Mouse (Mus musculus): ENCODE data around the gene Pcp4l1. TPM values are rescaled to one million over a fixed set of nuclear protein-coding genes. Genes with fewer than 3 reads are reported as not detected.

Gene Pcp4l1
- total and polyA plus RNA-seq, 2 experiments from 2014 or later = 48.7 to 164 TPM

DNA sequence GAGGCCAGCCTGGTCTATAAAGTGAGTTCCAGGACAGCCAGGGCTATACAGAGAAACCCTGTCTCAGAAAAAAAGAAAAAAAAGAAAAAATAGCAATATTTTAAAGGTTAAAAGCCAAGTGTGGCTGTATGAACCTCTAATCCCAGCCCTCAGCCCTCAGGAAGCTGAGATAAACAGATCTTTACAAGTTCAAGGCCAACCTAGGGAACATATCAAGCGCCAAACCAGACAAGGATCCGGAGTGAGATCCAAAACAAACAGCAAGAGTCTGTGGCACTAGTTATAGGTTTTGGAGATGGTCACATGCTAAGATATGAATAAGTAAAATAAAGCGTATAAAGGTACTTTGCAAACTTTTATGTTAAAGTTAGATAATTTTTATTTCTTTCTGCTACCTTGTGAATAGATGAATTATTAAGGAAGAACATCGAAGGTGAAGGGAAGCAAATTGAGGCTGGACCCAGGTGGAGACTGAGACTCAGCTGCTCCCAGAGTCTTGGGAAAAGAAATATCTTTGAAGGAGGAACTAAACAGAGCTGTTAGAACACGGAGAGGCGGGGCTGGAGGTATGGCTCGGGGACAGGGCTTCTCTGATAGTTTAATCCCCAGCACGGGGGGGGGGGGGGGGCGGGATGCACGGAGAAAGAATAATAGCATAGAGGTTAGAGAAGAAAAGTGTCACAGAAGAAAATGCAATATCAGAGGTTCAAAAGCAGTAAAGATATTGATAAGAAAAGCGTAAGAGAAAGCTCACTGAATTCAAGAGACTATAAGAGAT, 7.6 kb upstream of the Pcp4l1 start:
- H3K27ac ChIP-seq (ENCODE audit: low read depth) = no peak overlapping the region
- H3K9ac ChIP-seq (replicated peaks; ENCODE audit: low read depth, low read length) = no peak overlapping the region
- no peaks in the 10 kb centered on the region for H3K9me3 ChIP-seq (replicated peaks; ENCODE audit: control insufficient read depth, low read length)
- ATAC-seq (ENCODE audit: insufficient read depth, low read depth) (no peak), DNase-seq (ENCODE audit: low spot score) (no peak)
- H3K4me3 ChIP-seq (ENCODE audit: low read depth, low read length) = no peak overlapping the region
- TF ChIP-seq EP300 (IDR thresholded peaks at IDR 0.05; ENCODE audit: low read depth) = no peak
- TF ChIP-seq CTCF (IDR thresholded peaks at IDR 0.05; ENCODE audit: low read depth) = no peak
- no peak overlapping the region for H3K4me2 ChIP-seq (ENCODE audit: low read depth, low read length)
- H3K4me1 ChIP-seq (ENCODE audit: control insufficient read depth, insufficient read depth) = no peaks in the 10 kb centered on the region
- H3K36me3 ChIP-seq (replicated peaks; ENCODE audit: control insufficient read depth, insufficient read depth, low read length) = no peaks in the 10 kb centered on the region
- no peaks in the 10 kb centered on the region for H3K27me3 ChIP-seq (ENCODE audit: control insufficient read depth, insufficient read depth, low read length)
- WGBS = 61% methylated on average over 10 of the region's 11 CpGs

DNA sequence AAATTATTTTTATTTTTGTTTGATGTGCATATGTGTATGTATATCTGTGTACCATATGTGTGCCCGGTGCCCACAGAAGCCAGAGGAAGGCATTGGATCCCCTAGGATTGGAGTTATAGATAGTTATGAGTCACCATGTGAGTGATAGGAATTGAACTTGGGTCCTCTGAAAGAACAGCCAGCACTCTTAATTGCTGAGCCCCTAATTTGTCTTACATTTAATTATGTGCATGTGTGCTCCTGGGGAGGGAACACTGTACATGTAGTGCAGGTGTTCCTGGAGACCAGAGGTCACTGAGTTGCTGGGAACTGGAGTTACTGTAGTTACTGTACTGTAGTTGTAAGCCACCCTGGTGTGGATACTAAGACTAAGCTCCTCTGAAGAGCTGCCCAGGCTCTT, 4.7 kb upstream of the Pcp4l1 start:
- TF ChIP-seq CTCF (IDR thresholded peaks at IDR 0.05; ENCODE audit: low read depth) (no peak), EP300 (IDR thresholded peaks at IDR 0.05; ENCODE audit: low read depth) (no peak)
- H3K36me3 ChIP-seq (replicated peaks; ENCODE audit: control insufficient read depth, insufficient read depth, low read length) = no peaks in the 10 kb centered on the region
- DNase-seq (ENCODE audit: low spot score) = no peak
- no peak for ATAC-seq (ENCODE audit: insufficient read depth, low read depth)
- H3K4me2 ChIP-seq (ENCODE audit: low read depth, low read length) = no peak overlapping the region
- H3K9me3 ChIP-seq (replicated peaks; ENCODE audit: control insufficient read depth, low read length) = no peaks in the 10 kb centered on the region
- 94% methylated on average over 1 of the region's 1 CpGs for WGBS
- H3K27me3 ChIP-seq (ENCODE audit: control insufficient read depth, insufficient read depth, low read length) = no peaks in the 10 kb centered on the region
- H3K4me3 ChIP-seq (ENCODE audit: low read depth, low read length) = no peak overlapping the region
- no peak overlapping the region for H3K27ac ChIP-seq (ENCODE audit: low read depth)
- no peaks in the 10 kb centered on the region for H3K4me1 ChIP-seq (ENCODE audit: control insufficient read depth, insufficient read depth)
- no peak overlapping the region for H3K9ac ChIP-seq (replicated peaks; ENCODE audit: low read depth, low read length)

DNA sequence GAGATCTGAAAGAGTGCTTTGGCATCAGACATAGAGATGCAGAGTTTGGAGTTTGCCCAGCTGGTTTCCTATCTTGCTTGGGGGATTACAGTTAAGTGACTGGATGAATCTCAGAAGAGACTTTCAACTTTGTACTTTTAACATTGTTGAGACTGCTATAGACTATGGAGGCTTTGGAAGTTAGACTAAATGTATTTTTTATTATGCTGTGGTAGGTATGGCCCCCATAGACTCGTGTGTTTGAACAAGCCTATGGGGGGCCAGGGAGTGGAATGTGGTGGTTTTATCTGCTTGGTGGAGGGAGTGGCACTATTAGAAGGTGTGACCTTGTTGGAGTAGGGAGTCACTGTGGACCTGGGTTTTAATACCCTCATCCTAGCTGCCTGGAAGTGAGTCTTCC, 3.5 kb upstream of the Pcp4l1 start:
- H3K4me2 ChIP-seq (ENCODE audit: low read depth, low read length) = no peak overlapping the region
- ATAC-seq (ENCODE audit: insufficient read depth, low read depth) (no peak), DNase-seq (ENCODE audit: low spot score) (no peak)
- WGBS = 40% methylated on average over 1 of the region's 1 CpGs
- no peaks in the 10 kb centered on the region for H3K9me3 ChIP-seq (replicated peaks; ENCODE audit: control insufficient read depth, low read length)
- peaks cover 2% of the 10 kb centered on the region for H3K4me1 ChIP-seq (ENCODE audit: control insufficient read depth, insufficient read depth)
- H3K27ac ChIP-seq (ENCODE audit: low read depth) = no peak overlapping the region
- H3K36me3 ChIP-seq (replicated peaks; ENCODE audit: control insufficient read depth, insufficient read depth, low read length) = no peaks in the 10 kb centered on the region
- TF ChIP-seq CTCF (IDR thresholded peaks at IDR 0.05; ENCODE audit: low read depth) (no peak), EP300 (IDR thresholded peaks at IDR 0.05; ENCODE audit: low read depth) (no peak)
- no peak overlapping the region for H3K9ac ChIP-seq (replicated peaks; ENCODE audit: low read depth, low read length)
- H3K4me3 ChIP-seq (ENCODE audit: low read depth, low read length) = no peak overlapping the region
- no peaks in the 10 kb centered on the region for H3K27me3 ChIP-seq (ENCODE audit: control insufficient read depth, insufficient read depth, low read length)

DNA sequence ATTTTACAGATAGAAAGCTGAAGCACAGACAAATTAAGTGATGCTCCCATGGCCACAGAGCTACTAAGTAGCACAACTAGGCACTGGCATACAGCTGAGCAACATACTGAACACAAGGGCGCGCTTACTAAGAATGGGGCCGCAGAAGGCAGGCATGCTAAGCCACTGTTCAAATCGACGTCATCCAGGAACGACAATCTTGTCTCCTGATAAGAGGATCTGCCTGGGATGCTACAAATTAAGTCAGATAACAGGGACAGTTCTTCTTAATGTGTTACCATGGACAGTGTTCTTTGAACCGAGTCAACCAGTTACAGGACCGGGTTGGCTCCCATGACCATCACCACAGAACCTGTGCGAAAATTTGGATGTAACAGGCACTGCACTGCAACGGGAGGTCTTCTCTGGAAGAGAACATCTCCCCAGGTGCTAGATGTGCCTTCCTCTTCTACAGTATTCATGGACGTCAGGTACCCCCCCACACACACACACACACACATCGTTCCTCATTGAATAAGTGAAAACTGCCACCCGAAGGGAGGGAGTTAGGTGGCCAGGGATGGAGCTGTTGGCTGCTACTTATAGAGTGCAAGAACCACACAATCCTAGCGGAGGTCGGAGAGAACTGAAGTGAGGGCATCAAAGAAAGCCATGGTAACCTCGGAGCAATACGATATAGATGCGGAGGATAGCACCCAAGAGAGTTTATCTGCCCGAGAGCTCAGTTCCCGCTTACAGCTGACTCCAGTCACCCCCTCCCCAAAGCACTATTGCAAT, 834 bp downstream of the Pcp4l1 start:
- Histone ChIP-seq H3K9me3 (replicated peaks; ENCODE audit: control insufficient read depth, low read length) (no peaks in the 10 kb centered on the region), H3K36me3 (replicated peaks; ENCODE audit: control insufficient read depth, insufficient read depth, low read length) (no peaks in the 10 kb centered on the region), H3K9ac (replicated peaks; ENCODE audit: low read depth, low read length) (peak overlapping the region; percentile 68), H3K4me1 (ENCODE audit: control insufficient read depth, insufficient read depth) (peaks cover 26% of the 10 kb centered on the region), H3K27ac (ENCODE audit: low read depth) (peak overlapping the region; percentile 39), H3K4me3 (ENCODE audit: low read depth, low read length) (peak overlapping the region; percentile 64), H3K27me3 (ENCODE audit: control insufficient read depth, insufficient read depth, low read length) (no peaks in the 10 kb centered on the region), H3K4me2 (ENCODE audit: low read depth, low read length) (peak overlapping the region; percentile 70)
- TF ChIP-seq EP300 (IDR thresholded peaks at IDR 0.05; ENCODE audit: low read depth) (no peak), CTCF (IDR thresholded peaks at IDR 0.05; ENCODE audit: low read depth) (no peak)
- WGBS = 11% methylated on average over 20 of the region's 20 CpGs
- DNase-seq (ENCODE audit: low spot score) (no peak), ATAC-seq (ENCODE audit: insufficient read depth, low read depth) (no peak)

DNA sequence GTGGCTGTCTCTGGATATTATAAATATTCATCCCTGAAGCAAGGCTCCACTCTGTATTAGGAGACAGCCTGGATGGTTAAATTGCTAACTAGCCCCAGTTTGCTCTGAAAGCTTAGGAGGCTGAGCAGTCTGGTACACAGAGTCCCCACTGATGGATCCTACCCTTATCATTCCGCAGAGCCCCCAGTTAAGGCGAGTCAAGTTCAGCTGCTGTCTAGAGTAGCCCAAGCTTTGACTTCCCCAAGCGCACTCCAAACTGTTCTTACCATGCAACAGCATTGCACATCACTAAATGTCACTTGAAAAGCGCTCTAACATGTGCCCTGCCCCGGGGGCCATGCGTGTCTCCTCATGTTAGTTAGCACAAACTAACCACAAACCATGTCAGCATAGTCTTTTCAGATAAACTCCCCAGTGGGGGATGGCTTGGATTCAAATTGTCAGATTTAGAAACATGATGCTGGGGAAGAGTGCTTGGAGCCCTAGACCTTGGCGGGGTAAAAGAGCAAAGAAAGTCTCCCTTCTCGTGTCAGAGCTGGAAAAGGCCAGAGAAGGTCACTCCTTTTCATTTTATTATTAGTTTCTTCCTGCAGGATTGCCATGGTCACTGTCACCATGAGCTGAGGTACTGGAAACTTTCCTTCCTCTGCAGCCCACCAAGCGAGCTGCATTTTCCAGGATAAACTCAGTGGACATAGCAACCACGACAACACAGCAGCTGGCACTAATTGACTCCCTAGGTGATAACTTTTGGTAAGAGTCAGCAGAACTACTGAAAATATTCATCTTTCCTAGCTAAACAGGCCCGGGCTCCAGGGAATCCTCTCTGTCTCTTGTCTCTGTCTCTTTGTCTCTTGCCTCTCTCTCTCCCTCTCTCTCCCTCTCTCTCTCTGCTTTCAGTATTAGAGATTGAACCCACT, 1.9 kb downstream of the Pcp4l1 start:
- DNase-seq (ENCODE audit: low spot score) (no peak), ATAC-seq (ENCODE audit: insufficient read depth, low read depth) (no peak)
- Histone ChIP-seq H3K9me3 (replicated peaks; ENCODE audit: control insufficient read depth, low read length) (no peaks in the 10 kb centered on the region), H3K4me1 (ENCODE audit: control insufficient read depth, insufficient read depth) (peaks cover 33% of the 10 kb centered on the region), H3K4me2 (ENCODE audit: low read depth, low read length) (peak overlapping the region; percentile 70), H3K36me3 (replicated peaks; ENCODE audit: control insufficient read depth, insufficient read depth, low read length) (no peaks in the 10 kb centered on the region), H3K27ac (ENCODE audit: low read depth) (peak overlapping the region; percentile 47), H3K9ac (replicated peaks; ENCODE audit: low read depth, low read length) (peak overlapping the region; percentile 5; the same call in 1 of the 2 replicates), H3K4me3 (ENCODE audit: low read depth, low read length) (peak overlapping the region; percentile 64), H3K27me3 (ENCODE audit: control insufficient read depth, insufficient read depth, low read length) (no peaks in the 10 kb centered on the region)
- TF ChIP-seq CTCF (IDR thresholded peaks at IDR 0.05; ENCODE audit: low read depth) (no peak), EP300 (IDR thresholded peaks at IDR 0.05; ENCODE audit: low read depth) (no peak)
- 44% methylated on average over 11 of the region's 11 CpGs for WGBS

All from heart, postnatal 0 days (tissue).